Mouse (Mus musculus) small intestine, adult 2 months (tissue): ENCODE results near the gene Cyp4v3.

Experiments
- CTCF ChIP-seq: fragments of 200-500 bp; IDR thresholded peaks from 2 replicates; pipeline ENCODE4 v1.5.1; 2012; ENCODE audit warnings: low read depth, mild to moderate bottlenecking, control low read depth, inconsistent platforms, low read length, moderate library complexity, mixed read lengths; ENCODE audit not compliant: insufficient replicate concordance, insufficient read length; ENCODE audit errors: extremely low read depth
- POLR2A ChIP-seq: fragments of 200-500 bp; IDR thresholded peaks from 2 replicates; pipeline ENCODE4 v1.6.1; 2012; ENCODE audit warnings: low read depth, mild to moderate bottlenecking, control low read depth, inconsistent platforms, low read length, moderate library complexity

GRCm38 (mm10) chr8:45330856-45331255 lies 2.2 kb downstream of the Cyp4v3 start:
- no peak for TF ChIP-seq CTCF
- no peak for TF ChIP-seq POLR2A
